Mouse (Mus musculus) megakaryocyte, adult 5-6 weeks (primary cell): Measurements from ENCODE around the gene Plch1. TPM values are rescaled to one million over a fixed set of nuclear protein-coding genes. Genes with fewer than 3 reads are reported as not detected.

Source experiments
- ATAC-seq: 2 replicates; pipeline ENCODE4 v1.8.0; 2016; ENCODE audit warnings: mild to moderate bottlenecking, inconsistent platforms; ENCODE audit not compliant: poor library complexity, severe bottlenecking
- total RNA-seq, 2 experiments: library from RNA; stranded (forward) in 1 of 2; stranded (reverse) in 1 of 2; fragments of 153-499, 151-499 nt in 1 of 2; fragments of 221-1000, 200-1000 nt in 1 of 2; gene quantifications; 2 replicates each; pipeline versions ENCODE4 v1.2.3 to v1.2.4; 2015 to 2017

Plch1 gene
- total RNA-seq (2015) (not detected in 2 replicates), total RNA-seq (2017) (not detected in 2 replicates)

- peak; percentile 59 for ATAC-seq
Observed at GRCm38 (mm10) chr3:63899309-63899695, at the start of gene Plch1. Plch1 (minus strand) TSS chr3:63899472.

- ATAC-seq, result no peak
Observed at GRCm38 (mm10) chr3:63941204-63941850, 42.1 kb upstream of the Plch1 start.

- no peak for ATAC-seq
Observed at GRCm38 (mm10) chr3:63938928-63939327, 39.7 kb upstream of the Plch1 start.

- peak; percentile 97 for ATAC-seq
Observed at GRCm38 (mm10) chr3:63928878-63929859, 29.9 kb upstream of the Plch1 start, which contains the start of gene E130311K13Rik. E130311K13Rik (minus strand) TSS chr3:63929472.

- peak; percentile 72 for ATAC-seq
Observed at GRCm38 (mm10) chr3:63919634-63920033, 20.4 kb upstream of the Plch1 start.

- ATAC-seq, result no peak
Observed at GRCm38 (mm10) chr3:63910301-63910700, 11.0 kb upstream of the Plch1 start.

GRCm38 (mm10) chr3:63905241-63905640, 6.0 kb upstream of the Plch1 start:
- no peak for ATAC-seq

GRCm38 (mm10) chr3:63904157-63904556, 4.9 kb upstream of the Plch1 start:
- no peak for ATAC-seq

GRCm38 (mm10) chr3:63900021-63900571, 824 bp upstream of the Plch1 start:
- no peak for ATAC-seq

- ATAC-seq, result peak; percentile 56
Observed at GRCm38 (mm10) chr3:63898581-63899308, 527 bp downstream of the Plch1 start.

GRCm38 (mm10) chr3:63897177-63897576, 2.1 kb downstream of the Plch1 start:
- no peak for ATAC-seq

GRCm38 (mm10) chr3:63896303-63896702, 3.0 kb downstream of the Plch1 start:
- ATAC-seq, result no peak

- ATAC-seq, result no peak
Observed at GRCm38 (mm10) chr3:63895786-63896185, 3.5 kb downstream of the Plch1 start.

GRCm38 (mm10) chr3:63893677-63894076, 5.6 kb downstream of the Plch1 start:
- no peak for ATAC-seq

GRCm38 (mm10) chr3:63892154-63892553, 7.1 kb downstream of the Plch1 start:
- ATAC-seq, result no peak

GRCm38 (mm10) chr3:63881065-63881464, 18.2 kb downstream of the Plch1 start:
- ATAC-seq, result no peak

- ATAC-seq, result no peak
Observed at GRCm38 (mm10) chr3:63878995-63879666, 20.1 kb downstream of the Plch1 start.

- no peak for ATAC-seq
Observed at GRCm38 (mm10) chr3:63872818-63873217, 26.5 kb downstream of the Plch1 start.

GRCm38 (mm10) chr3:63871249-63871648, 28.0 kb downstream of the Plch1 start:
- no peak for ATAC-seq

GRCm38 (mm10) chr3:63868285-63868684, 31.0 kb downstream of the Plch1 start:
- ATAC-seq, result no peak
